Mouse (Mus musculus) heart, embryonic 10.5 days (tissue): ENCODE data around the gene Mapk9. TPM values are rescaled to one million over a fixed set of nuclear protein-coding genes. Genes with fewer than 3 reads are reported as not detected.

Source experiments
- DNase-seq: peaks from one replicate; pipeline ENCODE4 v3.0.0-alpha.2; 2017; ENCODE audit warnings: low spot score
- H3K27ac ChIP-seq: fragments of 300-500 bp; sonication (generic); 2 replicates; pipeline ENCODE4 v1.5.1; 2016; ENCODE audit warnings: mild to moderate bottlenecking
- H3K27me3 ChIP-seq: fragments of 300-500 bp; sonication (generic); 2 replicates; pipeline ENCODE4 v1.6.1; 2016; ENCODE audit warnings: mild to moderate bottlenecking; ENCODE audit not compliant: poor library complexity, insufficient read depth, severe bottlenecking
- H3K36me3 ChIP-seq: fragments of 300-500 bp; sonication (generic); 2 replicates; pipeline ENCODE4 v1.6.1; 2016; ENCODE audit warnings: mild to moderate bottlenecking, moderate library complexity
- H3K4me1 ChIP-seq: fragments of 300-500 bp; sonication (generic); 2 replicates; pipeline ENCODE4 v1.6.1; 2016; ENCODE audit warnings: mild to moderate bottlenecking
- H3K4me3 ChIP-seq: fragments of 300-500 bp; sonication (generic); 2 replicates; pipeline ENCODE4 v1.5.1; 2016; ENCODE audit warnings: mild to moderate bottlenecking, moderate library complexity
- H3K9me3 ChIP-seq: fragments of 300-500 bp; sonication (generic); 2 replicates; pipeline ENCODE4 v1.6.1; 2016; ENCODE audit warnings: mild to moderate bottlenecking, moderate library complexity
- WGBS: fragments of 180-500 bp; shearing (Covaris S2); methylation state at CpG from one replicate; pipeline ENCODE4 v1.1.7; 2016; 5-methylcytosine and 5-hydroxymethylcytosine counted together
- polyA plus RNA-seq: library from polyadenylated mRNA; unstranded; fragments of >200 nt; fragmentation: Nextera tagmentation; extraction: Ambion mirVana; gene quantifications from 2 replicates; pipeline ENCODE4 v1.2.1, GENCODE M21; 2016

Gene Mapk9
- polyA plus RNA-seq, 1 experiment from 2014 or later: 31.5 TPM

DNA sequence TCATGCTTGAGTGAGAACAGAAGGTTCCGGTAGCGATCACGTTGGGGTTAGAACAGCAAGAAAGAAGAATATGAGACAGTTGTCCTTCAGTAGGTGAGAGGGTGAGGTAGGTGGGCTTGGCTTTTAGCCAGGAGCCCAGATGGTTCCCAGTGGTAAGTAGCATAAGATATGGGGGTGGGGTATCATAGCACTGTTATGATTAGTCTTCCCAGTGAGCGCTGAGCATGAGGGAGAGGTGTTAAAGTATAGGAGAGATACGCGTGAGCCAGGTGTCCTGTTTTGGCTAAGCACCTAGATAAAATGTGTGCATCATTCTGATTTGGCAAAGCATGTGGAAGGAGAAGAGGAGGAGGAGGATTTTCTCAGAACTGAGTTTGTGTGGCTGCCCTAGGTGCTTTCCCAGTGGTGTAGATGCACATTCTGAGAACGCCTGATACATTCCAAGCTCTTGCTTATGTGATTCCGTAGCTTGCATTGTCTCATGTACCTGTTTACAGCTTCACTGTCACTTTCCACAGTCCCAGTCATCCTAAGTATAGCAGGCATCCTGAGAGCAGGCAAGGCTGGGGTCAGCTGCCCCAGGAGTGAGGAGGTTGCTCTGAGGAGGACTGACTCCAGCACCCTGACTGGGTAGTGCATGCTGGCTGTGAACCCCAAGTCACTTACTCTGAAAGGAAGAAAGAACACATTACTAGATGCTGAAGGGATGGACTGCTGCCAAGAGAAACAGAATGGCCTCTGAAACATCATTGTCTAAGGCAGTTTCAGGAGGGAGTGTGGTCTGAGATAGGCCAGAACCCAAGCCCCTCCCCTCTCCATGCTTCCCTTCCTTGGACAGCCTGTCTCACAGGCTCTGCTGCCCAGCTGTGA lies 30.6 kb downstream of the Mapk9 start:
- peak overlapping the region; percentile 80 for H3K27ac ChIP-seq
- H3K36me3 ChIP-seq: peaks cover 36% of the 10 kb centered on the region
- no peak overlapping the region for H3K4me3 ChIP-seq
- WGBS: 75% methylated on average over 8 of the region's 8 CpGs
- H3K27me3 ChIP-seq: no peaks in the 10 kb centered on the region
- peaks cover 23% of the 10 kb centered on the region for H3K4me1 ChIP-seq
- no peaks in the 10 kb centered on the region for H3K9me3 ChIP-seq
- DNase-seq: peak; percentile 90

GRCm38 (mm10) chr11:49879950-49880642 lies 33.5 kb downstream of the Mapk9 start:
- DNase-seq: no peak
- Histone ChIP-seq H3K36me3 (peaks cover 32% of the 10 kb centered on the region), H3K4me3 (no peak overlapping the region), H3K9me3 (no peaks in the 10 kb centered on the region), H3K27ac (no peak overlapping the region), H3K27me3 (no peaks in the 10 kb centered on the region), H3K4me1 (peaks cover 23% of the 10 kb centered on the region)
- WGBS: 83% methylated on average over 3 of the region's 3 CpGs

DNA sequence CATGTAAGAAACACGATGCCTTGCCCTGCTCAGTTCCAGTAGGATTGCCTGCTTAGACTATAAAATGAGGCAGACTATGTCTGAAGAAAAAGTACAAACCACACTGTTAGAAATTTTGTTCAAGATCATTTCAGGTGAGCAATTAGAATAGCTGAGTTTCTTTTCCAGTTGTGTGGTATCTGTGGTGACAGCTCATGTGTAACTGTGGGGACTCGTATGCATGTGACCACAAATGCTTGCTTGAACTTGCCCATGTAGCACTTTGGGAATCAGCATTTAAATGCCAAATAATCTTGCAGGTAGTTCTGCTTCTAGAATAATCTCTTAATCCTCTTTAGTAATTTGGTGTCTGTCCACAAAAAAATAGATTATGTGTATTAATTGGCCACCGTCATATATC lies 36.8 kb downstream of the Mapk9 start:
- Histone ChIP-seq H3K27me3 (no peaks in the 10 kb centered on the region), H3K4me3 (no peak overlapping the region), H3K27ac (no peak overlapping the region), H3K4me1 (peaks cover 6% of the 10 kb centered on the region; the same call in 1 of the 2 replicates), H3K9me3 (no peaks in the 10 kb centered on the region), H3K36me3 (peaks cover 46% of the 10 kb centered on the region)
- WGBS: 94% methylated on average over 3 of the region's 3 CpGs
- no peak for DNase-seq

- Histone ChIP-seq H3K36me3 (peaks cover 22% of the 10 kb centered on the region; the same call in 1 of the 2 replicates), H3K9me3 (no peaks in the 10 kb centered on the region), H3K27me3 (no peaks in the 10 kb centered on the region), H3K4me1 (no peaks in the 10 kb centered on the region), H3K4me3 (no peak overlapping the region), H3K27ac (no peak overlapping the region)
- WGBS: 79% methylated on average over 5 of the region's 5 CpGs
- DNase-seq: no peak
Measured at GRCm38 (mm10) chr11:49888469-49888868, 41.9 kb downstream of the Mapk9 start.

DNA sequence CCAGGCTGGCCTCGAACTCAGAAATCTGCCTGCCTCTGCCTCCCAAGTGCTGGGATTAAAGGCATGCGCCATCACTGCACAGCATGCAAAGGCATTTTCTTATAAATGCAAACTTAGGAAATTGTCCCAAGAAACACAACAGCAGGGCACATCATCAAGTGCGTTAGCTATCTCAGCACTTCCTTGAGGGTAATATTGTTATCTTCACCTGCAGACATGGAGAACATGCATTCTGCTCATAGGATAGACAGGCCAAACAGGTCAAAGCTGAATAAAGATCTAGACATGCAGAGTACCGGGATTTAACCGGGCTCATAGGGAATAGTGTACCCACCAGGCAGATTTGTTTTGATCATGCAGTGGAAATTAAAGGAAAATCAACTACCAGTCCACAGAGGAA lies 45.4 kb downstream of the Mapk9 start:
- Histone ChIP-seq H3K4me1 (no peaks in the 10 kb centered on the region; the same call in 1 of the 2 replicates), H3K9me3 (no peaks in the 10 kb centered on the region), H3K4me3 (no peak overlapping the region), H3K27me3 (peaks cover 5% of the 10 kb centered on the region; the same call in 1 of the 2 replicates), H3K27ac (no peak overlapping the region), H3K36me3 (peaks cover 12% of the 10 kb centered on the region; the same call in 1 of the 2 replicates)
- DNase-seq: no peak
- WGBS: 85% methylated on average over 5 of the region's 5 CpGs

DNA sequence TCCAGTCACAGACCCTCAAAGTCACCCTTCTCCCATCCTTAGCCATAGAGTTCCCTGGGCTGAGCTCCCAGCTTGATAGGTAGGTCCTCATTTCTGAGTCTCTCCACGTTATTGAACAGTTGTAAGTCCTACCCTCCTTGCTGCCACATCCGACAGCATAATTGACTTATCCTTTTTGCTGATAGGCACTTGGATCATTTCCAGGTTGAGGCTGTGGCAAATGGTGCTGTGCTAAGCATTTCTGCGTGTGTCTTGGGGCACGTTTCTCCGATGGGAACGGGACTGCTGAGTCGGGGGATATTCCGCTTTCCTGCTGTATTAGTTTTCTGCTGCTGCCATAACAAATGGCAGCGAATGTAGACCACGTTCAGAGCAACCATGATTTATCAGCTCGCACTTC lies 47.3 kb downstream of the Mapk9 start:
- H3K27me3 ChIP-seq: peaks cover 9% of the 10 kb centered on the region
- 75% methylated on average over 11 of the region's 11 CpGs for WGBS
- no peak overlapping the region for H3K4me3 ChIP-seq
- no peak overlapping the region for H3K27ac ChIP-seq
- H3K36me3 ChIP-seq: no peaks in the 10 kb centered on the region; the same call in 1 of the 2 replicates
- no peaks in the 10 kb centered on the region; the same call in 1 of the 2 replicates for H3K4me1 ChIP-seq
- no peaks in the 10 kb centered on the region for H3K9me3 ChIP-seq
- DNase-seq: no peak

- no peak for DNase-seq
- Histone ChIP-seq H3K4me3 (no peak overlapping the region), H3K27me3 (peaks cover 32% of the 10 kb centered on the region), H3K9me3 (no peaks in the 10 kb centered on the region), H3K27ac (no peak overlapping the region), H3K4me1 (no peaks in the 10 kb centered on the region; the same call in 1 of the 2 replicates), H3K36me3 (no peaks in the 10 kb centered on the region)
- WGBS: 52% methylated on average over 6 of the region's 6 CpGs
Measured at GRCm38 (mm10) chr11:49895966-49896590, 49.5 kb downstream of the Mapk9 start.

DNA sequence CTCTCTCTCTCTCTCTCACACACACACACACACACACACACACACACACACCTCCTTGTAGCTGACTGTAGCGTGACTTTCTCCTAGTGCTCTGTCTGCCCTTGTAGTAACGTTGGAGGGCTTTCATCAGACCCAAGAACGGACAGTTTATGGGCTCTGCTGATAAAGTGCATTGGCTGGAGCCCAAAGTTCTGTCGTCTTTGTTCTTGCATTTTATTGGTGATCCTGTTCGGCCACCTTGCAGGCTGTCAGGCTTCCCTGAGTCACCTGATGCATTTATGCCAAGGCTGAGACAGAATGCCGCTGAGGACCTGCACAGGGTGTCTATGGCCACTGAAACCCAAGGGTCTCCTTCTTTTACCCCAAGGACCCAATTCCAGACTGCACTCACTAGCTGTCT lies 53.5 kb downstream of the Mapk9 start:
- Histone ChIP-seq H3K27ac (no peak overlapping the region), H3K27me3 (peaks cover 57% of the 10 kb centered on the region), H3K9me3 (no peaks in the 10 kb centered on the region), H3K4me3 (no peak overlapping the region), H3K36me3 (no peaks in the 10 kb centered on the region), H3K4me1 (peaks cover 12% of the 10 kb centered on the region)
- no peak for DNase-seq
- 67% methylated on average over 6 of the region's 6 CpGs for WGBS

DNA sequence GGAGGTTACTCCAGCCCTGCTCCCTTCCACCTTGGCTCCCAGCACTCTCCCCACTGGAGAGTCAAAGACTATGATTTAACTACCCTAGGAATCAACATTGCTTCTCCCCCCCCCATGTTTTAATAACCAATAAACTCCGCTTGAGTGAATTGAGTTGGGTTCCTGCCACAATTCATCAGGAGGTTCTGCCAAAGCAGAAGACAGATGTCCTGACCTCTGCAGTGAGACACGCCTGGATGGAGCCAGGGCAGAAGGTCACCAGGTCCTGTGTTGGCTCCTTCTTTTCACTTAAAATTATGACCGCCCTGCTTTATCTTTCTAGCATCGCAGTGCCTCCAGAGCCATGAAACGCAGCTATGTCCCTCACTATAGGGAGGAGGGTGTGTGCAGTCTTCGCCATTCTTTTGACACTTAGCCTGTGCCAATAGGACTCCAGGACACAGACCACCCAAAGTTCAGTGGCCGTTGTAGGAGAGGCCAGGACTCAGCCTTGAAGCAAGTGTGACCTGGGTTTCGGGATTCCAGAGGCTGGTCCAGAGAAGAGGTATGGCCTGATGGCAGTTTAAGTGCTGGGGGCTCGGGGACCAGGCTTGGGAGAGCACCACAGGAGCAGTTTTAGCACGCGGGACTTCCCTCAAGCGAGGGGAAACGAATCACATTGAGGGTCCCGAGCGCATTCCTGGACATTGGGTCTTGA lies 54.6 kb downstream of the Mapk9 start:
- Histone ChIP-seq H3K27me3 (peaks cover 54% of the 10 kb centered on the region), H3K27ac (peak overlapping the region; percentile 71), H3K36me3 (no peaks in the 10 kb centered on the region), H3K4me1 (peaks cover 12% of the 10 kb centered on the region), H3K9me3 (no peaks in the 10 kb centered on the region), H3K4me3 (peak overlapping the region; percentile 81)
- DNase-seq: no peak
- WGBS: 29% methylated on average over 15 of the region's 15 CpGs

- DNase-seq: peak; percentile 81
- no peaks in the 10 kb centered on the region for H3K36me3 ChIP-seq
- peak within 1 kb of the TSS; percentile 81 for H3K4me3 ChIP-seq
- H3K27ac ChIP-seq: peak within 1 kb of the TSS; percentile 71
- no peaks in the 10 kb centered on the region for H3K9me3 ChIP-seq
- peaks cover 12% of the 10 kb centered on the region for H3K4me1 ChIP-seq
- H3K27me3 ChIP-seq: peaks cover 52% of the 10 kb centered on the region
- 2% methylated on average over 99 of the region's 99 CpGs for WGBS
Measured at GRCm38 (mm10) chr11:49901659-49902458, 55.3 kb downstream of the Mapk9 start, which contains the start of gene Rasgef1c. TSS of gene Rasgef1c (plus strand) at chr11:49901835.

DNA sequence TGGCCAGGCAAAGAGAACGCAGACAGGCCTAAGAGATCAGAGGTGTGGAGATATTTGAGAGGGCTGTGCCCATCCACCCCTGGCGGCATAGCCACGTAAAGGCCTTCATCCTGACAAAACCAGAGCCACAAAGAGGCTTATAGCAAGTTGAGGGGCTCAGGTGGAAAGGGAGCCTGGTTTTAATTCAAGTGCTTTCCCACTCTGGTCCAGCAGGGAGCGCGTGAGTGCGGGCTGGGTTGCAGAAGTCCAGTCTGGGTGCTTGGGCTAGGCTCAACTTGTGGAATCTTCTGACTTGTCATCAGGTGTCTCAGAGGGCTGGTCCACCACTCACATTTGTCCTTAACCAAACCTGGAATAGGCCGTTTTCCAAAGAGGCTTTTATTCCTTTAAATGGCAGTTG lies 56.8 kb downstream of the Mapk9 start:
- H3K9me3 ChIP-seq: no peaks in the 10 kb centered on the region
- WGBS: 10% methylated on average over 7 of the region's 7 CpGs
- H3K4me1 ChIP-seq: peaks cover 12% of the 10 kb centered on the region
- no peak for DNase-seq
- H3K27ac ChIP-seq: no peak overlapping the region
- H3K27me3 ChIP-seq: peaks cover 52% of the 10 kb centered on the region
- no peak overlapping the region for H3K4me3 ChIP-seq
- no peaks in the 10 kb centered on the region for H3K36me3 ChIP-seq
